Mouse (Mus musculus): ENCODE results near the gene Cyct. TPM values are rescaled to one million over a fixed set of nuclear protein-coding genes. Genes with fewer than 3 reads are reported as not detected.
A peak's percentile ranks its signal among the peaks of the same experiment; 100 is the strongest.

The Cyct gene
- not detected in 2 replicates for polyA plus RNA-seq (2011; ENCODE audit: insufficient read length, low read depth, missing spikeins)

- Histone ChIP-seq H3K27ac (ENCODE audit: insufficient read depth, low read length) (no peak within 1 kb of the TSS), H3K4me3 (ENCODE audit: insufficient read depth, low read length) (no peak within 1 kb of the TSS), H3K4me1 (ENCODE audit: control insufficient read depth, insufficient read depth, low read length) (no peaks in the 10 kb centered on the region)
- TF ChIP-seq POLR2A (IDR thresholded peaks at IDR 0.05; ENCODE audit: low read depth, low read length) (no peak), CTCF (IDR thresholded peaks at IDR 0.05; ENCODE audit: borderline replicate concordance, insufficient read depth, low read length) (no peak)
Measured at GRCm38 (mm10) chr2:76360226-76360625, at the start of gene Cyct. Gene Cyct (minus strand): TSS chr2:76360450.

- TF ChIP-seq CTCF (IDR thresholded peaks at IDR 0.05; ENCODE audit: borderline replicate concordance, insufficient read depth, low read length), result no peak
- no peak for TF ChIP-seq POLR2A (IDR thresholded peaks at IDR 0.05; ENCODE audit: low read depth, low read length)
- H3K27ac ChIP-seq (ENCODE audit: insufficient read depth, low read length), result no peak overlapping the region
Measured at GRCm38 (mm10) chr2:76409986-76410385, 49.7 kb upstream of the Cyct start.

GRCm38 (mm10) chr2:76409526-76409925 is 49.3 kb upstream of the Cyct start:
- Histone ChIP-seq H3K4me1 (ENCODE audit: control insufficient read depth, insufficient read depth, low read length) (no peaks in the 10 kb centered on the region), H3K27ac (ENCODE audit: insufficient read depth, low read length) (no peak overlapping the region), H3K4me3 (ENCODE audit: insufficient read depth, low read length) (no peak overlapping the region)
- TF ChIP-seq CTCF (IDR thresholded peaks at IDR 0.05; ENCODE audit: borderline replicate concordance, insufficient read depth, low read length), result no peak
- no peak for TF ChIP-seq POLR2A (IDR thresholded peaks at IDR 0.05; ENCODE audit: low read depth, low read length)

More at GRCm38 (mm10) chr2:76409986-76410385, 49.7 kb upstream of the Cyct start:
- Histone ChIP-seq H3K4me1 (ENCODE audit: control insufficient read depth, insufficient read depth, low read length) (no peaks in the 10 kb centered on the region), H3K4me3 (ENCODE audit: insufficient read depth, low read length) (no peak overlapping the region)

- no peak overlapping the region for H3K27ac ChIP-seq (ENCODE audit: insufficient read depth, low read length)
- no peaks in the 10 kb centered on the region for H3K4me1 ChIP-seq (ENCODE audit: control insufficient read depth, insufficient read depth, low read length)
- TF ChIP-seq POLR2A (IDR thresholded peaks at IDR 0.05; ENCODE audit: low read depth, low read length) (no peak), CTCF (IDR thresholded peaks at IDR 0.05; ENCODE audit: borderline replicate concordance, insufficient read depth, low read length) (no peak)
- peak overlapping the region; percentile 84 for H3K4me3 ChIP-seq (ENCODE audit: insufficient read depth, low read length)
Measured at GRCm38 (mm10) chr2:76406937-76407441, 46.7 kb upstream of the Cyct start.

- peak within 1 kb of the TSS; percentile 84 for H3K4me3 ChIP-seq (ENCODE audit: insufficient read depth, low read length)
- H3K27ac ChIP-seq (ENCODE audit: insufficient read depth, low read length), result no peak within 1 kb of the TSS
- TF ChIP-seq POLR2A (IDR thresholded peaks at IDR 0.05; ENCODE audit: low read depth, low read length) (peak; percentile 80), CTCF (IDR thresholded peaks at IDR 0.05; ENCODE audit: borderline replicate concordance, insufficient read depth, low read length) (no peak)
- H3K4me1 ChIP-seq (ENCODE audit: control insufficient read depth, insufficient read depth, low read length), result no peaks in the 10 kb centered on the region
Measured at GRCm38 (mm10) chr2:76406151-76406936, 46.1 kb upstream of the Cyct start, which contains the start of gene Osbpl6. Gene Osbpl6 (plus strand): TSS chr2:76406508.

- Histone ChIP-seq H3K4me3 (ENCODE audit: insufficient read depth, low read length) (peak overlapping the region; percentile 84), H3K4me1 (ENCODE audit: control insufficient read depth, insufficient read depth, low read length) (no peaks in the 10 kb centered on the region), H3K27ac (ENCODE audit: insufficient read depth, low read length) (no peak overlapping the region)
- TF ChIP-seq CTCF (IDR thresholded peaks at IDR 0.05; ENCODE audit: borderline replicate concordance, insufficient read depth, low read length) (no peak), POLR2A (IDR thresholded peaks at IDR 0.05; ENCODE audit: low read depth, low read length) (no peak)
Measured at GRCm38 (mm10) chr2:76405596-76406150, 45.4 kb upstream of the Cyct start.

- TF ChIP-seq CTCF (IDR thresholded peaks at IDR 0.05; ENCODE audit: borderline replicate concordance, insufficient read depth, low read length), result no peak
- TF ChIP-seq POLR2A (IDR thresholded peaks at IDR 0.05; ENCODE audit: low read depth, low read length), result no peak
- H3K27ac ChIP-seq (ENCODE audit: insufficient read depth, low read length), result no peak overlapping the region
- no peak overlapping the region for H3K4me3 ChIP-seq (ENCODE audit: insufficient read depth, low read length)
- no peaks in the 10 kb centered on the region for H3K4me1 ChIP-seq (ENCODE audit: control insufficient read depth, insufficient read depth, low read length)
Measured at GRCm38 (mm10) chr2:76400178-76400577, 39.9 kb upstream of the Cyct start.

- Histone ChIP-seq H3K27ac (ENCODE audit: insufficient read depth, low read length) (no peak overlapping the region), H3K4me1 (ENCODE audit: control insufficient read depth, insufficient read depth, low read length) (no peaks in the 10 kb centered on the region), H3K4me3 (ENCODE audit: insufficient read depth, low read length) (no peak overlapping the region)
- no peak for TF ChIP-seq CTCF (IDR thresholded peaks at IDR 0.05; ENCODE audit: borderline replicate concordance, insufficient read depth, low read length)
- TF ChIP-seq POLR2A (IDR thresholded peaks at IDR 0.05; ENCODE audit: low read depth, low read length), result no peak
Measured at GRCm38 (mm10) chr2:76386531-76386930, 26.3 kb upstream of the Cyct start.

GRCm38 (mm10) chr2:76378646-76379045 is 18.4 kb upstream of the Cyct start:
- TF ChIP-seq POLR2A (IDR thresholded peaks at IDR 0.05; ENCODE audit: low read depth, low read length) (no peak), CTCF (IDR thresholded peaks at IDR 0.05; ENCODE audit: borderline replicate concordance, insufficient read depth, low read length) (no peak)
- Histone ChIP-seq H3K4me1 (ENCODE audit: control insufficient read depth, insufficient read depth, low read length) (no peaks in the 10 kb centered on the region), H3K27ac (ENCODE audit: insufficient read depth, low read length) (no peak overlapping the region), H3K4me3 (ENCODE audit: insufficient read depth, low read length) (no peak overlapping the region)
